Mouse (Mus musculus) myocyte (in vitro differentiated cells): ENCODE data around the gene Mroh3. TPM values are rescaled to one million over a fixed set of nuclear protein-coding genes. Genes with fewer than 3 reads are reported as not detected.
A peak's percentile ranks its signal among the peaks of the same experiment; 100 is the strongest.

Experiments used
- H3K27me3 ChIP-seq: one replicate; pipeline ENCODE4 v1.6.1; 2011; ENCODE audit not compliant: control insufficient read depth, insufficient read depth, insufficient read length
- H3K36me3 ChIP-seq: one replicate; pipeline ENCODE4 v1.6.1; 2011; ENCODE audit not compliant: control insufficient read depth, insufficient read depth
- H3K4me2 ChIP-seq: one replicate; pipeline ENCODE4 v1.6.1; 2011; ENCODE audit warnings: low read depth, control low read depth
- H3K4me3 ChIP-seq: one replicate; pipeline ENCODE4 v1.5.1; 2011; ENCODE audit warnings: mild to moderate bottlenecking, control low read depth, moderate library complexity
- H3K79me2 ChIP-seq: one replicate; pipeline ENCODE4 v1.6.1; 2011; ENCODE audit not compliant: control insufficient read depth, insufficient read depth
- H3ac ChIP-seq: one replicate; pipeline ENCODE4 v1.6.1; 2011; ENCODE audit not compliant: control insufficient read depth, insufficient read length
- CEBPB ChIP-seq: IDR thresholded peaks from 2 replicates; pipeline ENCODE4 v1.6.1; 2011; ENCODE audit warnings: mild to moderate bottlenecking, moderate library complexity; ENCODE audit not compliant: poor library complexity, insufficient read depth, severe bottlenecking
- E2F4 ChIP-seq: IDR thresholded peaks from one replicate; pipeline ENCODE4 v1.6.1; 2011; ENCODE audit warnings: mild to moderate bottlenecking, control low read depth, moderate library complexity; ENCODE audit not compliant: insufficient read depth
- MAX ChIP-seq: IDR thresholded peaks from one replicate; pipeline ENCODE4 v1.6.1; 2011; ENCODE audit warnings: low read depth, mild to moderate bottlenecking, control low read depth
- MYOD1 ChIP-seq, 3 experiments: IDR thresholded peaks; one replicate each; pipeline ENCODE4 v1.6.1; 2011; ENCODE audit warnings: control low read depth in 2 of 3, low read depth in 2 of 3, mild to moderate bottlenecking in 2 of 3, moderate library complexity in 1 of 3; ENCODE audit not compliant: insufficient read length in 2 of 3, control insufficient read depth in 1 of 3
- MYOG ChIP-seq, 3 experiments: IDR thresholded peaks; one replicate each; pipeline ENCODE4 v1.6.1; 2011; ENCODE audit warnings: control low read depth in 2 of 3, low read depth in 2 of 3, mild to moderate bottlenecking in 2 of 3; ENCODE audit not compliant: insufficient read length in 2 of 3, control insufficient read depth in 1 of 3, insufficient read depth in 1 of 3
- POLR2A ChIP-seq: IDR thresholded peaks from one replicate; pipeline ENCODE4 v1.6.1; 2011; ENCODE audit warnings: low read depth, mild to moderate bottlenecking, control low read depth, moderate library complexity; ENCODE audit not compliant: insufficient read length
- POLR2AphosphoS2 ChIP-seq: IDR thresholded peaks from one replicate; pipeline ENCODE4 v1.6.1; 2011; ENCODE audit warnings: low read depth, control low read depth; ENCODE audit not compliant: insufficient read length
- REST ChIP-seq: IDR thresholded peaks from one replicate; pipeline ENCODE4 v1.6.1; 2011; ENCODE audit warnings: mild to moderate bottlenecking, control low read depth, moderate library complexity; ENCODE audit not compliant: insufficient read depth, insufficient read length
- SRF ChIP-seq: IDR thresholded peaks from one replicate; pipeline ENCODE4 v1.6.1; 2011; ENCODE audit warnings: low read depth; ENCODE audit not compliant: control insufficient read depth, insufficient read length
- TCF12 ChIP-seq: IDR thresholded peaks from one replicate; pipeline ENCODE4 v1.6.1; 2011; ENCODE audit warnings: mild to moderate bottlenecking, control low read depth; ENCODE audit not compliant: poor library complexity, insufficient read depth, severe bottlenecking
- TCF3 ChIP-seq: IDR thresholded peaks from one replicate; pipeline ENCODE4 v1.6.1; 2011; ENCODE audit warnings: low read depth, control low read depth; ENCODE audit not compliant: insufficient read length
- USF1 ChIP-seq: IDR thresholded peaks from one replicate; pipeline ENCODE4 v1.6.1; 2011; ENCODE audit warnings: low read depth, mild to moderate bottlenecking, control low read depth, moderate library complexity
- polyA plus RNA-seq: library from polyadenylated mRNA; unstranded; fragments of >200 nt; fragmentation: generic; extraction: Trizol; gene quantifications from one replicate; pipeline ENCODE4 v1.2.1, GENCODE M21; 2012; ENCODE audit warnings: missing spikeins

The Mroh3 gene
- polyA plus RNA-seq, 1 experiment: 0.16 TPM

- Histone ChIP-seq H3K4me3 (peak overlapping the region; percentile 56), H3ac (no peak overlapping the region), H3K4me2 (peak overlapping the region; percentile 90), H3K79me2 (peaks cover 45% of the 10 kb centered on the region), H3K27me3 (no peaks in the 10 kb centered on the region), H3K36me3 (no peaks in the 10 kb centered on the region)
- TF ChIP-seq POLR2AphosphoS2: no peak
- no peak for TF ChIP-seq MAX
- no peak for TF ChIP-seq SRF
- no peak for TF ChIP-seq TCF12
- no peak for TF ChIP-seq MYOD1 (IDR thresholded peaks at IDR 0.05; ENCODE audit: control insufficient read depth in 1 of 3, insufficient read length in 2 of 3, low read depth in 2 of 3)
- no peak for TF ChIP-seq CEBPB
- no peak for TF ChIP-seq E2F4
- TF ChIP-seq REST: no peak
These were observed 19.0 kb upstream of the Mroh3 start for GRCm38 (mm10) chr1:136231596-136231995.

DNA sequence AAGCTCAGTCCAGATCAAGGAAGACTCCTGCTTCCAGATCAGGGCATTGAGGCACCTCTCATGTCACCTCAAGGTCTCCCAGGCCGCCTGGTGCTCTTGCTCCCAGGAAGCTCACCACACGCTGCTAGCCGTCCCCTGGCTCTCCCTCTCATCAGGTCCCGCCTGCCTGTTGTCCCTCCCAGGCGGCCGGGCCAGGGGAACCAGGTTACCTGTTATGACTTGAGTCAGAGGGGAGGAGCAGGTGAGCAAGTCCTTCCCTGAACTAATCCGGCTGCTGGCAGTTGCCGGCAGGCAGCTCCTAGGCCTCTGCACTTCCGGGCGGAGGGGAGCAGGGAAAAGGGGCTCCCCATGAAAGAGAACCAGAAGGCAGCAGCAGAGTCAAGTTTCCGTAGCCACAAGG is 17.6 kb upstream of the Mroh3 start:
- Histone ChIP-seq H3ac (no peak overlapping the region), H3K27me3 (no peaks in the 10 kb centered on the region), H3K4me3 (no peak overlapping the region), H3K36me3 (no peaks in the 10 kb centered on the region), H3K79me2 (peaks cover 45% of the 10 kb centered on the region), H3K4me2 (peak overlapping the region; percentile 90)
- no peak for TF ChIP-seq CEBPB
- no peak for TF ChIP-seq MAX
- TF ChIP-seq MYOD1 (IDR thresholded peaks at IDR 0.05; ENCODE audit: control insufficient read depth in 1 of 3, insufficient read length in 2 of 3, low read depth in 2 of 3): no peak
- TF ChIP-seq REST: no peak
- TF ChIP-seq TCF3: no peak
- TF ChIP-seq POLR2A: no peak
- no peak for TF ChIP-seq TCF12
- no peak for TF ChIP-seq SRF
- no peak for TF ChIP-seq E2F4
- TF ChIP-seq POLR2AphosphoS2: no peak
- TF ChIP-seq USF1: no peak
- no peak for TF ChIP-seq MYOG (IDR thresholded peaks at IDR 0.05; ENCODE audit: control insufficient read depth in 1 of 3, insufficient read depth in 1 of 3, insufficient read length in 2 of 3, low read depth in 2 of 3)

DNA sequence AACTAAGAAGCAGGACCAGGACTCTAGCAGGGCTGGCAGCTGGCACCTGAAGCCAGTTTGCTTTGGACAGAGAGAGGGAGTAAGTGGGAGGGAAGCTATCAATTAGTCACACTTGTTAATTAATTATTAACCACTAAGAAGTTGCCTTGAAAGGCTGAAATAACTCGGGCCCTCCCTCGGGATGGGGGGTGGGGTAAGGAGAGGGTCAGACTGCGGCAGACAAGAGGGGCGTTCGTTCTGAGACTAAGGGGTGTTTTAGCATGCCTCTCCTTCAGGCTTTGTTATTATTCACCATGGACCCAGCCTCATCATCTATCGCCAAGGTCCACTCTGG is 16.4 kb upstream of the Mroh3 start:
- TF ChIP-seq MYOG (IDR thresholded peaks at IDR 0.05; ENCODE audit: control insufficient read depth in 1 of 3, insufficient read depth in 1 of 3, insufficient read length in 2 of 3, low read depth in 2 of 3): no peak
- TF ChIP-seq SRF: no peak
- no peak for TF ChIP-seq REST
- TF ChIP-seq POLR2A: no peak
- Histone ChIP-seq H3ac (no peak overlapping the region), H3K36me3 (peaks cover 6% of the 10 kb centered on the region), H3K4me3 (no peak overlapping the region), H3K27me3 (no peaks in the 10 kb centered on the region), H3K4me2 (peak overlapping the region; percentile 90), H3K79me2 (peaks cover 45% of the 10 kb centered on the region)

GRCm38 (mm10) chr1:136228328-136229039 is 15.9 kb upstream of the Mroh3 start:
- no peak for TF ChIP-seq POLR2AphosphoS2
- peak; percentile 52 to 99 (median 95) for TF ChIP-seq MYOG (IDR thresholded peaks at IDR 0.05; ENCODE audit: control insufficient read depth in 1 of 3, insufficient read depth in 1 of 3, insufficient read length in 2 of 3, low read depth in 2 of 3)
- TF ChIP-seq MAX: no peak
- peak; percentile 97 for TF ChIP-seq TCF3
- no peak for TF ChIP-seq E2F4
- TF ChIP-seq POLR2A: peak; percentile 50
- TF ChIP-seq MYOD1 (IDR thresholded peaks at IDR 0.05; ENCODE audit: control insufficient read depth in 1 of 3, insufficient read length in 2 of 3, low read depth in 2 of 3): peak; percentile 47 to 98 (median 94)
- no peak for TF ChIP-seq REST
- TF ChIP-seq TCF12: peak; percentile 97
- peak; percentile 93 for TF ChIP-seq CEBPB
- no peak for TF ChIP-seq SRF
- TF ChIP-seq USF1: no peak
- Histone ChIP-seq H3K4me3 (no peak overlapping the region), H3ac (no peak overlapping the region), H3K36me3 (peaks cover 10% of the 10 kb centered on the region), H3K27me3 (no peaks in the 10 kb centered on the region), H3K79me2 (peaks cover 45% of the 10 kb centered on the region), H3K4me2 (peak overlapping the region; percentile 90)

DNA sequence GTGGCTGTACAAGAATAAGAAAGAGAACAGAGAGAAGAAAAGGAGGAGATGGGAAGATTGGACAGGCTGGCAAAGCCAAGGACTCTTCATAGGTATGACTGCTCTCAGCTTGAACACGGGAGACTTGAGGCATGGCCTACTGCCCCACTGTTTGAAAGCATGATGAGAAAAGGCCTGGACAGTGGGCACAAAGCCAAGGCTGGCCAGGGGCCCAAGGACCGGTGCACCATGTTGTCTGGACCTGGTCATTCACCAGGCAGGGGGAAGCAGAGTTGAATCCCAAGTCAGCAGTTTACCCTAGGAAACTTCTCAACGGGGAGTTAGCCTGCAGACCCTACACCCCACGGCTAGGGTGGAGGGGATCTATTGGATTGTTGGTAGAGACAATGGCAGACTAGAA is 15.2 kb upstream of the Mroh3 start:
- Histone ChIP-seq H3K36me3 (peaks cover 10% of the 10 kb centered on the region), H3ac (no peak overlapping the region), H3K4me3 (no peak overlapping the region), H3K79me2 (peaks cover 39% of the 10 kb centered on the region), H3K4me2 (peak overlapping the region; percentile 90), H3K27me3 (no peaks in the 10 kb centered on the region)
- TF ChIP-seq USF1: no peak
- no peak for TF ChIP-seq SRF
- TF ChIP-seq E2F4: no peak
- TF ChIP-seq MYOG (IDR thresholded peaks at IDR 0.05; ENCODE audit: control insufficient read depth in 1 of 3, insufficient read depth in 1 of 3, insufficient read length in 2 of 3, low read depth in 2 of 3): no peak
- TF ChIP-seq CEBPB: no peak
- TF ChIP-seq POLR2AphosphoS2: no peak
- TF ChIP-seq MYOD1 (IDR thresholded peaks at IDR 0.05; ENCODE audit: control insufficient read depth in 1 of 3, insufficient read length in 2 of 3, low read depth in 2 of 3): no peak
- no peak for TF ChIP-seq MAX
- no peak for TF ChIP-seq POLR2A
- TF ChIP-seq TCF12: no peak
- no peak for TF ChIP-seq REST
- no peak for TF ChIP-seq TCF3
